Mouse (Mus musculus): ENCODE results near the gene Chchd6.

Chchd6 gene

GRCm38 (mm10) chr6:89535626-89536225 lies 59.7 kb downstream of the Chchd6 start:
- no peak for DNase-seq (ENCODE audit: inconsistent age in 2 of 2, low spot score in 1 of 2)

- DNase-seq (ENCODE audit: inconsistent age in 2 of 2, low spot score in 1 of 2) = peak in 1 of 2 experiments; percentile 32
Observed at GRCm38 (mm10) chr6:89524766-89525165, 70.7 kb downstream of the Chchd6 start.

- no peak for DNase-seq (ENCODE audit: inconsistent age in 2 of 2, low spot score in 1 of 2)
Observed at GRCm38 (mm10) chr6:89510154-89510553, 85.3 kb downstream of the Chchd6 start.

- DNase-seq (ENCODE audit: inconsistent age in 2 of 2, low spot score in 1 of 2) = no peak
Observed at GRCm38 (mm10) chr6:89508725-89509124, 86.7 kb downstream of the Chchd6 start.

GRCm38 (mm10) chr6:89508263-89508662 lies 87.2 kb downstream of the Chchd6 start:
- peak; percentile 30 to 51 for DNase-seq (ENCODE audit: inconsistent age in 2 of 2, low spot score in 1 of 2)

GRCm38 (mm10) chr6:89499961-89500360 lies 95.5 kb downstream of the Chchd6 start:
- DNase-seq (ENCODE audit: inconsistent age in 2 of 2, low spot score in 1 of 2) = no peak

- DNase-seq (ENCODE audit: inconsistent age in 2 of 2, low spot score in 1 of 2) = peak in 1 of 2 experiments; percentile 41
Observed at GRCm38 (mm10) chr6:89498764-89499516, 96.5 kb downstream of the Chchd6 start.

- DNase-seq (ENCODE audit: inconsistent age in 2 of 2, low spot score in 1 of 2) = no peak
Observed at GRCm38 (mm10) chr6:89496916-89497315, 98.5 kb downstream of the Chchd6 start.

GRCm38 (mm10) chr6:89492368-89492767 lies 103.1 kb downstream of the Chchd6 start:
- DNase-seq (ENCODE audit: inconsistent age in 2 of 2, low spot score in 1 of 2) = no peak

GRCm38 (mm10) chr6:89490369-89490768 lies 105.1 kb downstream of the Chchd6 start:
- DNase-seq (ENCODE audit: inconsistent age in 2 of 2, low spot score in 1 of 2) = no peak

GRCm38 (mm10) chr6:89489533-89489932 lies 105.9 kb downstream of the Chchd6 start:
- no peak for DNase-seq (ENCODE audit: inconsistent age in 2 of 2, low spot score in 1 of 2)

GRCm38 (mm10) chr6:89486055-89486454 lies 109.4 kb downstream of the Chchd6 start:
- DNase-seq (ENCODE audit: inconsistent age in 2 of 2, low spot score in 1 of 2) = no peak

GRCm38 (mm10) chr6:89481192-89481591 lies 114.3 kb downstream of the Chchd6 start:
- DNase-seq (ENCODE audit: inconsistent age in 2 of 2, low spot score in 1 of 2) = no peak

GRCm38 (mm10) chr6:89467908-89468307 lies 127.5 kb downstream of the Chchd6 start:
- DNase-seq (ENCODE audit: inconsistent age in 2 of 2, low spot score in 1 of 2) = no peak

GRCm38 (mm10) chr6:89467290-89467689 lies 128.2 kb downstream of the Chchd6 start:
- DNase-seq (ENCODE audit: inconsistent age in 2 of 2, low spot score in 1 of 2) = no peak

GRCm38 (mm10) chr6:89466875-89467274 lies 128.6 kb downstream of the Chchd6 start:
- DNase-seq (ENCODE audit: inconsistent age in 2 of 2, low spot score in 1 of 2) = peak in 1 of 2 experiments; percentile 46

- DNase-seq (ENCODE audit: inconsistent age in 2 of 2, low spot score in 1 of 2) = no peak
Observed at GRCm38 (mm10) chr6:89466053-89466708, 129.3 kb downstream of the Chchd6 start.

- no peak for DNase-seq (ENCODE audit: inconsistent age in 2 of 2, low spot score in 1 of 2)
Observed at GRCm38 (mm10) chr6:89462223-89462760, 133.2 kb downstream of the Chchd6 start.

- no peak for DNase-seq (ENCODE audit: inconsistent age in 2 of 2, low spot score in 1 of 2)
Observed at GRCm38 (mm10) chr6:89461250-89462222, 133.9 kb downstream of the Chchd6 start.

GRCm38 (mm10) chr6:89459634-89460033 lies 135.8 kb downstream of the Chchd6 start:
- no peak for DNase-seq (ENCODE audit: inconsistent age in 2 of 2, low spot score in 1 of 2)

- DNase-seq (ENCODE audit: inconsistent age in 2 of 2, low spot score in 1 of 2) = peak; percentile 49 to 66
Observed at GRCm38 (mm10) chr6:89457601-89458000, 137.9 kb downstream of the Chchd6 start.
